In genomic region chr10:60212589-60213379, GRCm38 (mm10) we compare ENCODE assay signal across 9 mouse cellular contexts. TPM values are rescaled to one million over a fixed set of nuclear protein-coding genes. Genes with fewer than 3 reads are reported as not detected.
A peak's percentile ranks its signal among the peaks of the same experiment; 100 is the strongest.
DNase-seq lines count a peak whose midpoint lies in the region; ATAC-seq and TF ChIP-seq lines count a peak whose summit lies in the region.
"Had no signal": no experiment of that assay in that cellular context is flagged by ENCODE, and none has a peak within 500 bp of the region (broad histone marks: within the 10 kb centered on the region; RNA-seq: fewer than 3 reads in every experiment).

No protein-coding gene starts in this region.

- H3K36me3 ChIP-seq in intestine, embryonic 14.5 days (ENCODE audit: control insufficient read depth, insufficient read depth, low read length) = no peaks in the 10 kb centered on the region
- no peaks in the 10 kb centered on the region for H3K36me3 ChIP-seq in intestine, postnatal 0 days (ENCODE audit: control insufficient read depth, insufficient read depth)

- no peak overlapping the region; the same call in 1 of the 2 replicates for H3K4me2 ChIP-seq in intestine, embryonic 14.5 days (ENCODE audit: low read length)
- H3K4me2 ChIP-seq in intestine, postnatal 0 days (replicated peaks; ENCODE audit: low read depth) = no peak overlapping the region

- 31% methylated on average over 11 of the region's 11 CpGs for WGBS in intestine, embryonic 14.5 days
- 44% methylated on average over 11 of the region's 11 CpGs for WGBS in intestine, postnatal 0 days

- H3K9ac ChIP-seq in intestine, embryonic 14.5 days (ENCODE audit: low read length) = no peak overlapping the region
- H3K9ac ChIP-seq in intestine, postnatal 0 days (ENCODE audit: low read depth, low read length) = no peak overlapping the region

- TF ChIP-seq CTCF in intestine, postnatal 0 days (IDR thresholded peaks at IDR 0.05; ENCODE audit: low read depth) = no peak

- peak overlapping the region; percentile 19 for H3K27ac ChIP-seq in intestine, embryonic 14.5 days (ENCODE audit: low read depth)
- no peak overlapping the region for H3K27ac ChIP-seq in intestine, postnatal 0 days (ENCODE audit: low read depth, low read length)

- H3K4me1 ChIP-seq in intestine, embryonic 14.5 days (replicated peaks; ENCODE audit: control insufficient read depth, insufficient read depth, low read length) = peaks cover 34% of the 10 kb centered on the region
- no peaks in the 10 kb centered on the region; the same call in 1 of the 2 replicates for H3K4me1 ChIP-seq in intestine, postnatal 0 days (replicated peaks; ENCODE audit: control insufficient read depth, insufficient read depth, low read length)

- ATAC-seq in intestine, embryonic 14.5 days (replicated peaks; ENCODE audit: low FRiP score, low TSS enrichment, low read depth) = no peak
- ATAC-seq in intestine, postnatal 0 days = no peak
- ATAC-seq in granulocyte monocyte progenitor cell, adult 5-6 weeks (replicated peaks; ENCODE audit: poor library complexity, severe bottlenecking) = no peak

- DNase-seq in intestine, embryonic 14.5 days (ENCODE audit: low spot score) = no peak
- DNase-seq in A20 (ENCODE audit: low read depth, low spot score) = peak; percentile 75
- peak; percentile 65 for DNase-seq in fibroblast of lung, adult 2 months (ENCODE audit: low read depth)
- peak; percentile 65 to 79 for DNase-seq in kidney, postnatal 4 days
- DNase-seq in adrenal gland, postnatal 14 days = no peak
- no peak for DNase-seq in cerebellum, adult 9-10 months
- DNase-seq: cerebellum, adult 2 months had no signal

- H3K9me3 ChIP-seq in intestine, embryonic 14.5 days (ENCODE audit: control insufficient read depth, low read length) = no peaks in the 10 kb centered on the region
- no peaks in the 10 kb centered on the region for H3K9me3 ChIP-seq in intestine, postnatal 0 days (ENCODE audit: control insufficient read depth)

- H3K27me3 ChIP-seq in intestine, embryonic 14.5 days (replicated peaks; ENCODE audit: control insufficient read depth, insufficient read depth, low read length) = 0 out of 2 replicates have a peak, but pooled peaks cover 4% of the 10 kb centered on the region
- H3K27me3 ChIP-seq in intestine, postnatal 0 days (replicated peaks; ENCODE audit: control insufficient read depth, insufficient read depth, low read length) = peaks cover 4% of the 10 kb centered on the region; the same call in 1 of the 2 replicates

- no peak overlapping the region for H3K4me3 ChIP-seq in intestine, embryonic 14.5 days (ENCODE audit: low read depth, low read length)
- no peak overlapping the region for H3K4me3 ChIP-seq in intestine, postnatal 0 days (ENCODE audit: low read depth, low read length)

RNA-seq across cellular contexts. Expression of gene Chst3, which starts 6.3 kb away (rescaled TPM):
- 1.3 and 1.7 TPM in 2 replicates for polyA plus RNA-seq in intestine, embryonic 14.5 days (2014; fragmentation: Nextera tagmentation; extraction: Ambion mirVana)
- 0.27 and 0.29 TPM in 2 replicates for polyA plus RNA-seq in intestine, postnatal 0 days (2015; fragmentation: Nextera tagmentation; extraction: Ambion mirVana)
- not detected in 2 replicates for total RNA-seq in granulocyte monocyte progenitor cell, adult 5-6 weeks (2014; fragmentation: Nextera tagmentation)
- total RNA-seq in granulocyte monocyte progenitor cell, adult 5-6 weeks (2017) = not detected in 2 replicates
- total RNA-seq in adrenal gland, postnatal 14 days (2021) = 2.0 and 5.4 TPM in 2 replicates

Comparison
In these comparisons a context has a peak if more than half of its experiments do, and no peak if none do; other contexts are left out.
1. DNase-seq: peak in A20 (single experiment), fibroblast of lung, adult 2 months (single experiment) and kidney, postnatal 4 days (2 of 2); none in intestine, embryonic 14.5 days (single experiment), adrenal gland, postnatal 14 days (single experiment) and cerebellum, adult 9-10 months (single experiment).